Mouse (Mus musculus) E14TG2a.4 (cell line): ENCODE data around the gene Cdca4.

Source experiments
- CTCF ChIP-seq: conservative IDR thresholded peaks from 2 replicates; pipeline ENCODE4 v1.5.1; 2014; ENCODE audit warnings: low read length
- NANOG ChIP-seq: IDR thresholded peaks from 2 replicates; pipeline ENCODE4 v1.6.1; 2014; ENCODE audit warnings: borderline replicate concordance, low read length, mixed read lengths
- POU5F1 ChIP-seq: IDR thresholded peaks from 2 replicates; pipeline ENCODE4 v1.6.1; 2014; ENCODE audit warnings: low read length, borderline replicate concordance

GRCm38 (mm10) chr12:112794356-112794816, 34.8 kb downstream of the Cdca4 start:
- TF ChIP-seq CTCF, result no peak
- no peak for TF ChIP-seq NANOG
- no peak for TF ChIP-seq POU5F1
